Mouse (Mus musculus): ENCODE results near the gene Anapc7.

GRCm38 (mm10) chr5:122490148-122490547 is 68.7 kb downstream of the Anapc7 start:
- TF ChIP-seq POLR2AphosphoS2 (IDR thresholded peaks at IDR 0.05; ENCODE audit: low read length) = no peak
- TF ChIP-seq POLR2A (IDR thresholded peaks at IDR 0.05; ENCODE audit: control insufficient read depth in 1 of 2, insufficient read depth in 1 of 2, low read depth in 1 of 2, low read length in 2 of 2, poor library complexity in 1 of 2) = no peak
- no peak for TF ChIP-seq ZKSCAN1 (IDR thresholded peaks at IDR 0.05; ENCODE audit: low read depth, low read length)
- TF ChIP-seq HCFC1 (IDR thresholded peaks at IDR 0.05; ENCODE audit: low read depth, low read length) = no peak
- TF ChIP-seq SMC3 (IDR thresholded peaks at IDR 0.05; ENCODE audit: low read depth, low read length) = no peak
- TF ChIP-seq CTCF (IDR thresholded peaks at IDR 0.05 in 2 of 3, conservative IDR thresholded peaks at IDR 0.05 in 1 of 3; ENCODE audit: control insufficient read depth in 1 of 3, insufficient read depth in 1 of 3, low read depth in 2 of 3, low read length in 3 of 3, poor library complexity in 1 of 3, severe bottlenecking in 1 of 3) = no peak
- TF ChIP-seq USF1 (IDR thresholded peaks at IDR 0.05; ENCODE audit: low read depth, low read length) = no peak
- no peak for TF ChIP-seq MAFK (IDR thresholded peaks at IDR 0.05; ENCODE audit: borderline replicate concordance, low read depth, low read length)
- TF ChIP-seq KAT2A (conservative IDR thresholded peaks at IDR 0.05; ENCODE audit: low read depth, low read length) = no peak
- no peak for TF ChIP-seq E2F4 (IDR thresholded peaks at IDR 0.05; ENCODE audit: borderline replicate concordance, low read depth, low read length)
- TF ChIP-seq MAX (IDR thresholded peaks at IDR 0.05; ENCODE audit: low read length) = no peak
